Mouse (Mus musculus) lung, postnatal 4 days (tissue): Measurements from ENCODE around the gene Manea.
A peak's percentile ranks its signal among the peaks of the same experiment; 100 is the strongest.
"Not testable (repeated sequence)": the region's sequence is repeated elsewhere in the genome, so short reads cannot be mapped to it uniquely, and the experiment has no call there.

ENCODE experiments used
- DNase-seq, 2 experiments: peaks; one replicate each; pipeline ENCODE4 v3.0.0; 2021

The Manea gene

DNA sequence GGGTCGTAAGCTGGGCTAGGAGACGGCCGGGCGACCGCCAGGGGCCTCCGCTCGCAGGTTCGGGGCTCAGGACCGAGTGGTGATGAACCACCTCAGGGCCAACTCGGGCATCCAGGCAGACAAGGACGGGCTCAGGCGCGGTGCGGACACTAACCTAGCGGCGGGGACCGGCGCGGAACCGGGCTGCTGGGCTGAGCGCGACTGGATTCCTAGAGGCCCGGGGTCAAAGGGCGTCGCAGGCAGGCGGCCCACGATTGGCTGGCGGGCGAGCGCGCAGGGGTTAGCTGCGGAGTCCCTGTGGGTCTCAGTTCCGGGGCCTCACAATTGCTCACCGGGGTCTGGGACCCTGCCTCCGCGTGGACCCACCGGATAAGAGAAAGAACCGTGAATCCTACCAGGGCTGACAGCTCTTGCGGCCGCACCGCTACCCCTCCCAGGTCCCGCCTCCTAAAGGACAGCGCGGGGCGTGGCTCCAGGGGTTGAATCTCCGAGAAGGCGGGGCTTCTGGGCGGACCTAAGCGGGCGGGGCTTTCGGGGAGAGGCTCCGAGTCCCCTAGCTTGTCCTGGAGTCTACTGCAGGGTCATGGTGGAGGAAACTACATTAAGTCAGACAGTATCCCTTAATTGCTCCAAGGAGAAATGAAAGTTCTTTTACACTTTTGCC lies at the start of gene Manea:
Gene Manea, minus strand, starts transcription at position 449 of the 664 bp plus-strand sequence.
- DNase-seq, result peak; percentile 94 to 95

GRCm38 (mm10) chr4:26354616-26355015 lies 7.9 kb upstream of the Manea start:
- DNase-seq, result no peak

GRCm38 (mm10) chr4:26353643-26354231 lies 7.0 kb upstream of the Manea start:
- no peak for DNase-seq

DNA sequence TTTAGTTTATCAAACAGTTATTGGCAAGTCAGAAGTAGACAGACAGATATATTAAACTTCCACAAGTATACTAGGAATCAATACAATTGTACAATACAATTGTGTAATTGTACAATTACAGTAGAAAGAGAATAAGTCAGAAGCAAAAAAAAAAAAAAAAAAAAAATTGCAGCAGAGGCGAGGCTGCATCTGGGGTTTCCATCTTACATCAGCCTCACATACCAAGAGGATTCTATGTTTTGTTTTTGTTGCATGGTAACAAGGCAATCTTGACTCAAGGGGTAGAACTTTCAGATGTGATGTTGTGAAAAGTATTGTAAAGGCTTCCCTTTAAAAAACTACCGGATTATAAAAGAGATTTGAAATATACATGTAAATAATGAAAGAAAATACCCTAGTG lies 548 bp upstream of the Manea start:
- no peak for DNase-seq

GRCm38 (mm10) chr4:26345741-26346442 lies 799 bp downstream of the Manea start:
- DNase-seq, result no peak

GRCm38 (mm10) chr4:26345080-26345479 lies 1.6 kb downstream of the Manea start:
- DNase-seq, result no peak

DNA sequence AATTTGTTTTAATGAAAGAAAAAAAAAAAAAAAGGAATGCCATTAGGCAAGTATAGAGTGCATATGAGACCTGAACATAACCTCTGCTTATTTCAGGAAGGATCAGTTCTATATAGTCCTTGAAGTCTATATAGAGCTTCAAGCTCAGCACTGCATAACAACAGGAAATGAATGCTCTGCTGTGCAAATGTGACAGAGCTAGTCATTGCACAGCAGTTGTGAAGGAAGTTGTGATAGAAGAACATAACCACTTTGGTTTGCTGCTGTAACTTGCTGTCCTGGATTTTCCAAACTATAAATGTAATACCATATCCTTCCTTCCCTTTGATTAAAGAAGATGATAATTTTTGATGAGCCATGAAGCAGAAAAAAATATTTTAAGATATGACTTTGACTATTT lies 4.3 kb downstream of the Manea start:
- no peak for DNase-seq

DNA sequence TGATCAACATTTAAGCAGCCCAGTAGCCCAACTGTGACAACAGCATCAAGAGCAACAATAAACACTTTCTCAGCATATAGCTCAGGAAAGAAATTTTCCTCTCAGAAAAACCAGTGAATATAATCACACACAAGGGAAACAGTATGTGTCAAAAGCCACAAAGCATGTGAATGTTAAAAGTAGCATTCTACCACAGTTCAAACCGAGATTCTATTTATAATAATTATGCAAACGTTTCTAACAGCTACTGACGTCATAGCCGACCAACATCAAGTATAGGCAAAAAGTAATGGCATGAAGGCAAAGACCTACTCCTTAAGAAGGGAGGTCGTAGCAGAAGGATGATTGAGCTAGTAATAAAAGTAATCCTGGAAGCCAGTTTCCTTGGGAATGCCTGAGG lies 8.1 kb downstream of the Manea start:
- DNase-seq, result no peak

- DNase-seq, result no peak
These were observed 10.1 kb downstream of the Manea start for GRCm38 (mm10) chr4:26336563-26336962.

DNA sequence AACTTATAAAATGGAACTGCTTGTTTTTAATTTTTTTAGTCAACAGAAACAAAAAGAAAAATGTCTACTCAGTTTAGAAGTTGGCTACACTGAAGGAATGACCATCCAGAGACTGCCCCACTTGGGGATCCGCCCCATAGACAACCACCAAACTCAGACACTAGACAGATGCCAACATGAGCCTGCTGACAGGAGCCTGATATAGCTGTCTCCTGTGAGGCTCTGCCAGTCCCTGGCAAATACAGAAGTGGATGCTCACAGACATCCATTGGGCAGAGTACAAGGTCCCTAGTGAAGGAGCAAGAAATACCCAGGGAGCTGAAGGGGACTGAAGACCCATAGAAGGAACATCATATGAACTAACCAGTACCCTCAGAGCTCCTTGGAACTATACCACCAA lies 42.0 kb downstream of the Manea start:
- not testable (repeated sequence) for DNase-seq

GRCm38 (mm10) chr4:26277112-26277716 lies 69.5 kb downstream of the Manea start:
- no peak for DNase-seq

- DNase-seq, result no peak
These were observed 70.4 kb downstream of the Manea start for GRCm38 (mm10) chr4:26276264-26276663.

GRCm38 (mm10) chr4:26275769-26276168 lies 70.9 kb downstream of the Manea start:
- DNase-seq, result no peak
